ENCODE assay signal across 8 mouse cellular contexts in the genomic region with DNA sequence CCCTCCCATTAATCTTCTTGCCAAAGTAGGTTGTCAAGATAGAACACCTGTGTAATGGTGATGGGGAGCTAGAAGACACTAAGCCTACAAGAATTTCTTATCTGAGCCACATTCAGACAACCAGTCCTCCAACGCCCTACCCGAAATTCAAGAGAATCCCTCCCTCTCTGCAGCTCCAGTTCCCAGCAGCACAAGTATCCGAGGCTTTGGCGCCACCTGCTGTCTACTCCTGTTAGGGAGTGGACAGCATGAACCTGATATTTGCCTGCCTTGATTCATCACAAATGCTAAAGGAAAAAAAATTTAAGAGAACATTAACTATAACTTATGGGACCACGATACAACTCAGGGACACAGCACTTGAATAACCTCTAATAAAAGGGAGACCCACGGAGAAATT.
DNase-seq lines count a peak whose midpoint lies in the region; ATAC-seq and TF ChIP-seq lines count a peak whose summit lies in the region.

No protein-coding gene starts in this region.

- no peak overlapping the region for H3K27ac ChIP-seq in bone marrow macrophage, adult 2 months (ENCODE audit: insufficient read depth, low read depth, low read length)

- ATAC-seq in erythroblast, adult 5-6 weeks (replicated peaks; ENCODE audit: low FRiP score, poor library complexity, severe bottlenecking) = peak; percentile 66
- ATAC-seq in inflammation-experienced regulatory T-cells, adult 6 months = no peak

- peak; percentile 95 for TF ChIP-seq CTCF in bone marrow macrophage, adult 2 months (IDR thresholded peaks at IDR 0.05; ENCODE audit: low read depth, low read length)

- H3K4me3 ChIP-seq in bone marrow macrophage, adult 2 months (ENCODE audit: insufficient read depth, low read length) = no peak overlapping the region

- intact Hi-C loops in heart, postnatal 14 days (cut with DNase I) = loop anchor here (1.0 to 5.0 kb wide), 3 partner anchors 52 to 91 kb away; no protein-coding TSS in a partner anchor

- TF ChIP-seq POLR2A in bone marrow macrophage, adult 2 months (IDR thresholded peaks at IDR 0.05; ENCODE audit: borderline replicate concordance, low read depth, low read length) = no peak

- H3K4me1 ChIP-seq in bone marrow macrophage, adult 2 months (ENCODE audit: control insufficient read depth, insufficient read depth, low read length) = no peaks in the 10 kb centered on the region

- DNase-seq in MEL-GATA-1-ER (ENCODE audit: extremely low read depth, low read depth) = peak; percentile 39
- DNase-seq in heart, postnatal 14 days = peak; percentile 84 to 90
- peak; percentile 76 for DNase-seq in layer of hippocampus, adult 9-11 months
- DNase-seq in lung, postnatal 14 days = peak; percentile 86
- peak; percentile 77 for DNase-seq in right cerebral cortex, postnatal 25 days
